Mouse (Mus musculus) midbrain, postnatal 0 days (tissue): ENCODE data around the gene Stk32b. TPM values are rescaled to one million over a fixed set of nuclear protein-coding genes. Genes with fewer than 3 reads are reported as not detected.

Experiments
- ATAC-seq: fragments of 200-750 bp; cut with Nextera tagmentation; 2 replicates; pipeline ENCODE4 v1.8.0; 2017; ENCODE audit warnings: moderate number of reproducible peaks, mild to moderate bottlenecking, moderate TSS enrichment, moderate library complexity; ENCODE audit not compliant: low FRiP score
- DNase-seq: peaks from one replicate; pipeline ENCODE4 v3.0.0-alpha.2; 2015; ENCODE audit warnings: low spot score
- H3K27ac ChIP-seq: fragments of 300-500 bp; sonication (generic); 2 replicates; pipeline ENCODE4 v1.5.1; 2014; ENCODE audit warnings: low read depth, mild to moderate bottlenecking, low read length, mixed read lengths
- H3K27me3 ChIP-seq: fragments of 300-500 bp; sonication (generic); 2 replicates; pipeline ENCODE4 v1.6.1; 2014; ENCODE audit warnings: low read length, control low read depth, mixed read lengths; ENCODE audit not compliant: insufficient read depth
- H3K36me3 ChIP-seq: fragments of 300-500 bp; sonication (generic); 2 replicates; pipeline ENCODE4 v1.6.1; 2014; ENCODE audit warnings: low read length, control low read depth, mixed read lengths; ENCODE audit not compliant: insufficient read depth
- H3K4me1 ChIP-seq: fragments of 300-500 bp; sonication (generic); 2 replicates; pipeline ENCODE4 v1.6.1; 2014; ENCODE audit warnings: mild to moderate bottlenecking, control low read depth, antibody characterized with exemption, low read length, mixed read lengths; ENCODE audit not compliant: insufficient read depth
- H3K4me2 ChIP-seq: fragments of 300-500 bp; sonication (generic); 2 replicates; pipeline ENCODE4 v1.6.1; 2014; ENCODE audit warnings: low read depth, mild to moderate bottlenecking, low read length, mixed read lengths; ENCODE audit not compliant: poor library complexity, severe bottlenecking
- H3K4me3 ChIP-seq: fragments of 300-500 bp; sonication (generic); 2 replicates; pipeline ENCODE4 v1.5.1; 2014; ENCODE audit warnings: low read depth, mild to moderate bottlenecking, low read length, moderate library complexity
- H3K9ac ChIP-seq: fragments of 300-500 bp; sonication (generic); replicated peaks from 2 replicates; pipeline ENCODE4 v1.6.1; 2014; ENCODE audit warnings: mild to moderate bottlenecking, low read length, moderate library complexity, mixed read lengths; ENCODE audit not compliant: poor library complexity, severe bottlenecking
- H3K9me3 ChIP-seq: fragments of 300-500 bp; sonication (generic); 2 replicates; pipeline ENCODE4 v1.6.1; 2016; ENCODE audit warnings: low read length, control low read depth
- CTCF ChIP-seq: IDR thresholded peaks from 2 replicates; pipeline ENCODE4 v1.5.1; 2016; ENCODE audit warnings: antibody characterized with exemption, mild to moderate bottlenecking
- WGBS: fragments of 180-500 bp; shearing (Covaris S2); extraction: QIAGEN DNeasy Blood & Tissue Kit; methylation state at CpG from one replicate; pipeline ENCODE4 v1.1.7; 2014; 5-methylcytosine and 5-hydroxymethylcytosine counted together
- polyA plus RNA-seq: library from polyadenylated mRNA; unstranded; fragments of >200 nt; fragmentation: Nextera tagmentation; extraction: Ambion mirVana; gene quantifications from 2 replicates; pipeline ENCODE4 v1.2.1, GENCODE M21; 2015
- total RNA-seq: library from RNA; depleted of rRNA; stranded (reverse); fragments of >200 nt; gene quantifications from 2 replicates; pipeline ENCODE4 v1.2.3, GENCODE M21; 2014

The Stk32b gene
- total and polyA plus RNA-seq, 2 experiments from 2014 or later: 28.5 to 30.6 TPM

- DNase-seq: no peak
Measured at GRCm38 (mm10) chr5:37586071-37586470, 130.9 kb downstream of the Stk32b start.

DNA sequence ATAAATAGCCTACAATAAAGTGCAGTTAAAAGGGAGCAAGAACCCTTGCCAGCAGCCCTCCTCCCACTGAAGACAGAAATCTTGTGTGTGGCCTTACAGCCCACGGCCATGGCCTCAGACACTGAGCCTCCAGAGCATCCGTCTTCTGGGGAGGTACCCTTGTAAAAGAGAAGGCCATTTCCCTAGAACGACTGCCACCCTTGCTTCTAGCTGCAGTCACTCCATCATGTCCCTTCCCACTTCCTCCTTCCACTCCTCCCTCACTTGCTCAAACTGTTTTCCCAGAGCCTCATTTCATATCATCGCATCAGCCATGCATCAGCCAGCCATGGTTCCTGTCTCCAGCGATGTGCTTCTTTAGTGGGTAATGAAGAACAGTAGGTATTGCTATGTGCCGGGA lies 141.5 kb downstream of the Stk32b start:
- no peak for ATAC-seq
- Histone ChIP-seq H3K4me3 (no peak overlapping the region), H3K27me3 (no peaks in the 10 kb centered on the region), H3K36me3 (no peaks in the 10 kb centered on the region), H3K9ac (no peak overlapping the region), H3K27ac (no peak overlapping the region), H3K9me3 (no peaks in the 10 kb centered on the region), H3K4me2 (no peak overlapping the region), H3K4me1 (no peaks in the 10 kb centered on the region)
- DNase-seq: no peak
- 84% methylated on average over 6 of the region's 6 CpGs for WGBS
- TF ChIP-seq CTCF: no peak

More at GRCm38 (mm10) chr5:37586071-37586470, 130.9 kb downstream of the Stk32b start:
- Histone ChIP-seq H3K4me3 (no peak overlapping the region), H3K9me3 (no peaks in the 10 kb centered on the region), H3K36me3 (no peaks in the 10 kb centered on the region), H3K27me3 (no peaks in the 10 kb centered on the region), H3K4me2 (no peak overlapping the region), H3K9ac (no peak overlapping the region), H3K27ac (no peak overlapping the region), H3K4me1 (no peaks in the 10 kb centered on the region)
- no peak for ATAC-seq
- 83% methylated on average over 6 of the region's 6 CpGs for WGBS
- no peak for TF ChIP-seq CTCF

DNA sequence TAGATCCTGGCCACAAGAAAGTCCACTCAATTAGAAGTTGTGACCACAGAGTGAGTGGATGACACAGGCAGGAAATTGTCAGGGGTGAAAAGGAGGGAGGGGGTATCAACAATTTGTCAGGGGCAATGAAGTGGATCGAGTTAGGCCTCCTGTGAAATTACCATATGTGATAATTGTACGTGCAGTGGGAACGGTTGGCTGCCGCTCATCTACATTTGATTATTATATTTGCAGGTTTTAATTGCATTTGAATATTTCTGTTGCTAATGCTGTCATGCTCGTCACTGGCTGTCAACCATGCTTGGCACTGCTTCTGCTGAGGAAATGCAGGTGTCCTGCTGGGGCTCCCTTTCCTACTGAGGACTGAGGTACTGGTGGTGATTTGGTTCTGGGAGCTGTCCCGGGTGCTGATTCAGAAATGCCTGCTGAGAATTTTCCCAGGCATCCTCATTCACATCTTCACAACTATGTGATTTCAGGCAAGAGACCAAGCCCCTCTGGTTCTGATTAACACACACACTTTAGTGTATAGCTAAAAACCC lies 159.6 kb downstream of the Stk32b start:
- WGBS: 54% methylated on average over 6 of the region's 6 CpGs
- no peaks in the 10 kb centered on the region for H3K4me1 ChIP-seq
- no peak for DNase-seq
- H3K27me3 ChIP-seq: no peaks in the 10 kb centered on the region
- no peaks in the 10 kb centered on the region for H3K36me3 ChIP-seq
- no peak overlapping the region for H3K9ac ChIP-seq
- no peak overlapping the region for H3K27ac ChIP-seq
- H3K9me3 ChIP-seq: no peaks in the 10 kb centered on the region
- no peak for TF ChIP-seq CTCF
- no peak overlapping the region for H3K4me3 ChIP-seq
- no peak overlapping the region for H3K4me2 ChIP-seq
- ATAC-seq: no peak

DNA sequence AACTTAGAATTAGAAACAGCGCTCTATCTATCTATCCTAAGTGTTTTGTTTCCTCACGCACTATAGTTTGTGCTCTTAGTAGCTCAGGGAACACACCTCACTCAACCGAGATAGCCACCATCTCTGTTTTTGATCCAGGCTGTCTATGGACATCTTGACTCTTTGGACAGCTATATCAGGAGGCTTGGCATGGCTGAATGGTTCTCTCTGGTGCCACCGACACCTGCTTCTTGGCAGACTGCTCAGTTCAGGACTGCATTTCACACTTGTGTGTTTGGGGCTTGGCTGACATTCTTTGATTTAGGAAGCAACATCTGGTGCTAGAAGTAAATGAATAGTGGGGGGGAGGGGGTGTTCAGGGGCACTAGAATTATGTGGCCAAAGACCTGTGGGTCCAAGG lies 162.7 kb downstream of the Stk32b start:
- H3K36me3 ChIP-seq: no peaks in the 10 kb centered on the region
- H3K9me3 ChIP-seq: no peaks in the 10 kb centered on the region
- no peak for TF ChIP-seq CTCF
- 91% methylated on average over 4 of the region's 4 CpGs for WGBS
- H3K9ac ChIP-seq: no peak overlapping the region
- no peak for DNase-seq
- H3K4me1 ChIP-seq: no peaks in the 10 kb centered on the region
- no peak overlapping the region for H3K27ac ChIP-seq
- no peak for ATAC-seq
- no peaks in the 10 kb centered on the region for H3K27me3 ChIP-seq
- H3K4me3 ChIP-seq: no peak overlapping the region
- H3K4me2 ChIP-seq: no peak overlapping the region

GRCm38 (mm10) chr5:37551649-37552048 lies 165.3 kb downstream of the Stk32b start:
- Histone ChIP-seq H3K9ac (no peak overlapping the region), H3K27me3 (no peaks in the 10 kb centered on the region), H3K9me3 (no peaks in the 10 kb centered on the region), H3K4me2 (no peak overlapping the region), H3K36me3 (no peaks in the 10 kb centered on the region), H3K4me3 (no peak overlapping the region), H3K4me1 (no peaks in the 10 kb centered on the region), H3K27ac (no peak overlapping the region)
- WGBS: 67% methylated on average over 5 of the region's 5 CpGs
- DNase-seq (peak; percentile 11), ATAC-seq (no peak)
- TF ChIP-seq CTCF: no peak

DNA sequence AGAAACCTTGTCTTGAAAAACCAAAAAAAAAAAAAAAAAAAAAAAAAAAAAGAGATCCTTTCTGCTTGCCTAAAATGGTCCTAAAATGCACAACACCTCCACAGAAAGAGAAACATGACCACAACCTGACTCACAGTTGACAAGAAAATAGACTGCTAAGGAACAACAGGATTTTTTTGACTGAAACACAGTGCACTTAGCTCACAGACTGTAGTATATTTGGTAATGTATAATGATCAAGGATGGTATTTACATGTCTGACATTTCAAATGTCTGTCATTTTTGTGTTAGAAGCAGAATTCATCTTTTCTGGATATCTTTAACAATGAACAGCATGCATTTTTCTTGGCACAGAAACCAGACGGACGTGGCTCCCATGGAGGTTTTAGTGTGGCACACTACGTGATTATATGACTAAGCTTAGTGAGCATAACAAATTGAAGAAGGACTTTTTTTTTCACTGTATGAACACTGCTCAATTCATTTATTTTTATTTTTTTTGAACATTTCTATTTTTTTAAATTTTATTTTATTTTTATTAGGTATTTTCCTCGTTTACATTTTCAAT lies 181.2 kb downstream of the Stk32b start:
- Histone ChIP-seq H3K9me3 (no peaks in the 10 kb centered on the region), H3K9ac (no peak overlapping the region), H3K4me1 (no peaks in the 10 kb centered on the region), H3K4me3 (no peak overlapping the region), H3K27ac (no peak overlapping the region), H3K36me3 (no peaks in the 10 kb centered on the region), H3K27me3 (no peaks in the 10 kb centered on the region), H3K4me2 (no peak overlapping the region)
- TF ChIP-seq CTCF: no peak
- DNase-seq: no peak
- 70% methylated on average over 4 of the region's 4 CpGs for WGBS
- no peak for ATAC-seq
